Mouse (Mus musculus) midbrain, postnatal 0 days (tissue): Measurements from ENCODE around the gene Cyp4f40. TPM values are rescaled to one million over a fixed set of nuclear protein-coding genes. Genes with fewer than 3 reads are reported as not detected.
"Not testable (repeated sequence)": the region's sequence is repeated elsewhere in the genome, so short reads cannot be mapped to it uniquely, and the experiment has no call there.

ENCODE experiments used
- ATAC-seq: fragments of 200-750 bp; cut with Nextera tagmentation; 2 replicates; pipeline ENCODE4 v1.8.0; 2017; ENCODE audit warnings: moderate number of reproducible peaks, mild to moderate bottlenecking, moderate TSS enrichment, moderate library complexity; ENCODE audit not compliant: low FRiP score
- DNase-seq: peaks from one replicate; pipeline ENCODE4 v3.0.0-alpha.2; 2015; ENCODE audit warnings: low spot score
- H3K27ac ChIP-seq: fragments of 300-500 bp; sonication (generic); 2 replicates; pipeline ENCODE4 v1.5.1; 2014; ENCODE audit warnings: low read depth, mild to moderate bottlenecking, low read length, mixed read lengths
- H3K27me3 ChIP-seq: fragments of 300-500 bp; sonication (generic); 2 replicates; pipeline ENCODE4 v1.6.1; 2014; ENCODE audit warnings: low read length, control low read depth, mixed read lengths; ENCODE audit not compliant: insufficient read depth
- H3K36me3 ChIP-seq: fragments of 300-500 bp; sonication (generic); 2 replicates; pipeline ENCODE4 v1.6.1; 2014; ENCODE audit warnings: low read length, control low read depth, mixed read lengths; ENCODE audit not compliant: insufficient read depth
- H3K4me1 ChIP-seq: fragments of 300-500 bp; sonication (generic); 2 replicates; pipeline ENCODE4 v1.6.1; 2014; ENCODE audit warnings: mild to moderate bottlenecking, control low read depth, antibody characterized with exemption, low read length, mixed read lengths; ENCODE audit not compliant: insufficient read depth
- H3K4me2 ChIP-seq: fragments of 300-500 bp; sonication (generic); 2 replicates; pipeline ENCODE4 v1.6.1; 2014; ENCODE audit warnings: low read depth, mild to moderate bottlenecking, low read length, mixed read lengths; ENCODE audit not compliant: poor library complexity, severe bottlenecking
- H3K4me3 ChIP-seq: fragments of 300-500 bp; sonication (generic); 2 replicates; pipeline ENCODE4 v1.5.1; 2014; ENCODE audit warnings: low read depth, mild to moderate bottlenecking, low read length, moderate library complexity
- H3K9ac ChIP-seq: fragments of 300-500 bp; sonication (generic); replicated peaks from 2 replicates; pipeline ENCODE4 v1.6.1; 2014; ENCODE audit warnings: mild to moderate bottlenecking, low read length, moderate library complexity, mixed read lengths; ENCODE audit not compliant: poor library complexity, severe bottlenecking
- H3K9me3 ChIP-seq: fragments of 300-500 bp; sonication (generic); 2 replicates; pipeline ENCODE4 v1.6.1; 2016; ENCODE audit warnings: low read length, control low read depth
- CTCF ChIP-seq: IDR thresholded peaks from 2 replicates; pipeline ENCODE4 v1.5.1; 2016; ENCODE audit warnings: antibody characterized with exemption, mild to moderate bottlenecking
- WGBS: fragments of 180-500 bp; shearing (Covaris S2); extraction: QIAGEN DNeasy Blood & Tissue Kit; methylation state at CpG from one replicate; pipeline ENCODE4 v1.1.7; 2014; 5-methylcytosine and 5-hydroxymethylcytosine counted together
- polyA plus RNA-seq: library from polyadenylated mRNA; unstranded; fragments of >200 nt; fragmentation: Nextera tagmentation; extraction: Ambion mirVana; gene quantifications from 2 replicates; pipeline ENCODE4 v1.2.1, GENCODE M21; 2015
- total RNA-seq: library from RNA; depleted of rRNA; stranded (reverse); fragments of >200 nt; gene quantifications from 2 replicates; pipeline ENCODE4 v1.2.3, GENCODE M21; 2014; rRNA removed

Cyp4f40 gene
- total and polyA plus RNA-seq, 2 experiments from 2014 or later = 0.11 TPM; not detected in 1

- ATAC-seq = no peak
- Histone ChIP-seq H3K27ac (no peak overlapping the region), H3K4me2 (no peak overlapping the region), H3K27me3 (no peaks in the 10 kb centered on the region), H3K36me3 (no peaks in the 10 kb centered on the region), H3K4me1 (no peaks in the 10 kb centered on the region), H3K9me3 (0 out of 2 replicates have a peak, but pooled peaks cover 5% of the 10 kb centered on the region), H3K9ac (no peak overlapping the region), H3K4me3 (no peak overlapping the region)
- TF ChIP-seq CTCF = no peak
- DNase-seq = no peak
- 73% methylated on average over 7 of the region's 7 CpGs for WGBS
These were observed 64.1 kb downstream of the Cyp4f40 start for GRCm38 (mm10) chr17:32722771-32723170.

DNA sequence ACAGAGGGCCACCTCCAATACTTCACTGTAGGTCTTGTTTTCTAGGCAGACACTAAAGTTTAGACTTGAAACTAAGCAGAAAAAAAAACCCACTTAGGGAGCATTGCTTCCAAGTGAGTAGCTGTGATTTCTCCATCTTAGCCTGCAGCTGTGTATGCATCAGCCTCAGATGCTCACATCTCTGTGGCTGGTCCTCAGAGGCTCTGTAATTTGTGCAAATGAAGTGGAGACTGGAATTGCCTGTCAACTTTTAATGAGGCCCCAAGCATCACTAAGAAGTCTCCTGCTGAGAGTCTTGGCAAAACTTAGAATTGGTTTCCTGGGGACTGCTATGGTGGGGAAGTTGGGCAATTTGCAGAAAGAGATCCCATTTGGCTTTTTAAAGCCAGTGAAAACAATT lies 67.7 kb downstream of the Cyp4f40 start:
- H3K4me3 ChIP-seq, H3K4me2 ChIP-seq, H3K27me3 ChIP-seq, ATAC-seq, H3K36me3 ChIP-seq, H3K9ac ChIP-seq, DNase-seq, H3K9me3 ChIP-seq, H3K4me1 ChIP-seq, H3K27ac ChIP-seq: not testable (repeated sequence)

Other genes starting within 250 kb of the Cyp4f40 start
- not detected in 2 replicates for gene Pglyrp2, start 234.7 kb upstream of the Cyp4f40 start, total RNA-seq
- not detected in 2 replicates for gene Pglyrp2, start 234.7 kb upstream of the Cyp4f40 start, polyA plus RNA-seq
- 1.3 and 1.6 TPM in 2 replicates for gene Cyp4f39, start 206.2 kb upstream of the Cyp4f40 start, total RNA-seq
- gene Cyp4f39, start 206.2 kb upstream of the Cyp4f40 start, polyA plus RNA-seq = 0.90 and 1.3 TPM in 2 replicates
- gene Cyp4f17, start 152.8 kb upstream of the Cyp4f40 start, total RNA-seq = 15.2 and 15.4 TPM in 2 replicates
- gene Cyp4f17, start 152.8 kb upstream of the Cyp4f40 start, polyA plus RNA-seq = 9.9 and 11.5 TPM in 2 replicates
- 7.2 and 10.6 TPM in 2 replicates for gene Cyp4f16, start 122.3 kb upstream of the Cyp4f40 start, total RNA-seq
- gene Cyp4f16, start 122.3 kb upstream of the Cyp4f40 start, polyA plus RNA-seq = 9.1 and 11.2 TPM in 2 replicates
- not detected in 2 replicates for gene Cyp4f37, start 37.6 kb upstream of the Cyp4f40 start, total RNA-seq
- not detected in 2 replicates for gene Cyp4f37, start 37.6 kb upstream of the Cyp4f40 start, polyA plus RNA-seq
- gene Cyp4f15, start 26.7 kb downstream of the Cyp4f40 start, total RNA-seq = 2.3 and 22.3 TPM in 2 replicates
- gene Cyp4f15, start 26.7 kb downstream of the Cyp4f40 start, polyA plus RNA-seq = 1.9 and 2.0 TPM in 2 replicates
- 34.5 and 41.4 TPM in 2 replicates for gene Zfp871, start 129.4 kb downstream of the Cyp4f40 start, total RNA-seq
- gene Zfp871, start 129.4 kb downstream of the Cyp4f40 start, polyA plus RNA-seq = 41.8 and 46.7 TPM in 2 replicates
- gene Zfp811, start 151.0 kb downstream of the Cyp4f40 start, total RNA-seq = 17.9 and 20.9 TPM in 2 replicates
- gene Zfp811, start 151.0 kb downstream of the Cyp4f40 start, polyA plus RNA-seq = 22.9 and 26.0 TPM in 2 replicates
- 16.3 and 38.0 TPM in 2 replicates for gene Zfp799, start 171.4 kb downstream of the Cyp4f40 start, total RNA-seq
- gene Zfp799, start 171.4 kb downstream of the Cyp4f40 start, polyA plus RNA-seq = 9.0 and 12.6 TPM in 2 replicates
- 6.7 and 8.1 TPM in 2 replicates for gene Zfp870, start 232.7 kb downstream of the Cyp4f40 start, total RNA-seq
- 4.9 and 5.8 TPM in 2 replicates for gene Zfp870, start 232.7 kb downstream of the Cyp4f40 start, polyA plus RNA-seq